Mouse (Mus musculus): ENCODE results near the gene Yipf1.

The Yipf1 gene

GRCm38 (mm10) chr4:107378954-107379353 is 64.8 kb downstream of the Yipf1 start:
- no peak for DNase-seq

GRCm38 (mm10) chr4:107380871-107381270 is 66.7 kb downstream of the Yipf1 start:
- no peak for DNase-seq

GRCm38 (mm10) chr4:107387038-107387437 is 72.9 kb downstream of the Yipf1 start:
- DNase-seq, result no peak

- DNase-seq, result no peak
These were observed 73.3 kb downstream of the Yipf1 start for GRCm38 (mm10) chr4:107387465-107387864.

- no peak for DNase-seq
These were observed 74.1 kb downstream of the Yipf1 start for GRCm38 (mm10) chr4:107388291-107388690.

- no peak for DNase-seq
These were observed 75.2 kb downstream of the Yipf1 start for GRCm38 (mm10) chr4:107389345-107389744.

- no peak for DNase-seq
These were observed 79.6 kb downstream of the Yipf1 start for GRCm38 (mm10) chr4:107393771-107394170.
